Mouse (Mus musculus): ENCODE results near the gene Tmem186. TPM values are rescaled to one million over a fixed set of nuclear protein-coding genes. Genes with fewer than 3 reads are reported as not detected.

Tmem186 gene
- 13.2 TPM for polyA plus RNA-seq (2014; fragmentation: Illumina TruSeq; extraction: RNeasy Lipid Tissue Mini Kit (QIAGEN cat#74804); ENCODE audit: low read depth, low replicate concordance)

DNA sequence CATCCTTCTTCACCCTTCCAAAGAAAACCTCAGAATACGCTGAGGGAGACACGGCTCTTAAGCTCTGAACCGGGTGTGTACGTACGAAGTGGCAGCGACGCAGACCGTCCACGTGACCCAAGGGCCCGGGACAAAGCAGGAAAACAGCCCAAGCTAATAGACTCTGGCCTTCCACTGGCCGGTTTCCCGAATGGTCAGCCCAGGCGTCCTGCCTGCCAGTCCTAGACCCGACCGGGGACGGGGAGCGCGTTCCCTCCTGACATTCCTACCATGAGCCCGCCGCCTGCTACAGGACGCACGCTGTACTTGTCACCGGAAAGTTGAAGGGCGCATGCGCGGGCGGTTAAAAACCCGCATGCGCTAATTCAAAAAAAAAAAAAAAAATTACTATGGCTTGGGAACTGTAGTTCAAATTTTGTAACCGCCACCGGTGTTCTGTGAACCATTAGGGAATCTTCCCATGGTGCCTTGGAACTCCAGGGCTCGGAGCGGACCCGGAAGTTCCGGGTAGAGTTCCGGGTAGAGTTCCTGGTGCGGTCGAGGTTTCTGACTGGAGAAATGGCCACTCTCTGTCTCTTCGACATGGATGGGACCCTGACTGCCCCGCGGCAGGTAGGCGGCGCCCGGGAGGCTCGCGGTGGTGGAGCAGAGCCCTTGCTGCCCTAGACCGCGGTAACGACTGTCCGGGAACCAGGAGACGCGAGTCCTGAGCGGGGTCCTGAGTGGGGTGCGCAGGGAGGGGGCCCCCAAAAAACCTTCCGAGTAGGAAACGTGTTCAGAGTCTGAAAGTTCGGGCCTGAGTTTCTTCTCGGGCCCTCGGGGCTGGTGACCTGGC lies at the start of gene Tmem186, which contains the start of gene Pmm2:
TSS of gene Tmem186 (minus strand) at position 496 of the 835 bp plus-strand sequence.
TSS of gene Pmm2 (plus strand) at position 458 of the 835 bp plus-strand sequence.

DNA sequence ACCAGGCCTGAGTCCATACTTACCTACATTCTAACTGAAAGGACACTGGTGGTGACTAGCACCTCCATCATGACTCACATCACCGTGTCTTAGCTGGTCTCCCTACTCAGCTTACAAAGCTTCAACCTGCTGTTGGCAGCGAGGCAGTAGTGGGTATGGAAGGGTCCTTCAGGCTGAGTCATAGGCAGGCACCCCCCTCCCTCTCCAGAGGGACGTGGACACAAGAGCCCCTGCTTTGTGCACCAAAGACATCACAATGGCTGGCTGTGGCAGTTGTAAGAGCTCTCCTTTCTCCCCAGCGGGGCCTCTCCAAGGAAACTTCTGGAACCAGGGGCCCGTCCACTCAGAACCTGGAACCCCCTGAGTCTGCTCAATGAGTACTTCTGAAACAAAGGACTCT lies 43.0 kb upstream of the Tmem186 start, which contains the start of gene Gm5767:
TSS of gene Gm5767 (plus strand) at position 301 of the 400 bp plus-strand sequence.

DNA sequence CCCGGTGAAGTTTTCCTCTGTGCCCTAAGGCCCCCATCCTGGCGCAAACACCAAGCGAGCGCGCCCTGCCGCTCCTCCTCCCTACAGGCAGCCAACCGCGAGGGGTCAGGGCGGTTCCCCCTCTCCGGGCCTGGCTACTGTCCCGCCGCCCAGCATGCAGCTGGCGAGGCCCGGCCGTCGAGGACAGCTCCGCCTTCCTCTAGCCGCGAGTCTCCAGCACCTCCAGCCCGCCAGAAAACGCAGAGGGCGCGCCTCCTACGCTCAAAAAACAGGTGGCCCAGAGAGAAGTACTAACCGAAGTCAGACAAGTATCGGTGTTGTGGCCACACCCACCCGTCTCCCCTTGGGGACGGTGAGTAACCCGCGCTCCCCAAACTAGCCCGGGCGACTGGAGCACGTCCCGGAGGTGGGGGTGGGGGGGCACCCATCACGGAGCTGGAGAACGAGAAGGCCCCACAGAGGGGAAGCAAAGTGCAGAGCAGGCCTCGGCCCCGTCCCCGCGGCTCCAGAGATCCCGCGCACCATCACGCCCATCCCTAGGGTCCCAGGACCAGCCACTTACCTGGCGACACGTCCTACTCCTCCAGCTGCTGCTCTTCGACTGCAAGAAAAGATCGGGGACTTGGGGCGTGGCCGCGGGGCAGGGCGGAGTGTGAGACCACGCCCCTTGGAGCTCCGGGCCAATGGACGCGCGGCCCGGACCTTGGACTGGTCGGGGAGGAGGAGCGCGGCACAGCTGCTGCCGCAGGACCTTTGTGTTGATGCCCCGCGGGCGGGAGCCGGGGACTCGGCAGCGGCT lies 34.2 kb upstream of the Tmem186 start, which contains the start of gene Carhsp1:
TSS of gene Carhsp1 (minus strand) at position 605 of the 799 bp plus-strand sequence.

Other genes with a start within 250 kb of the Tmem186 start
- gene Tmem114, start 212.6 kb downstream of the Tmem186 start, polyA plus RNA-seq (2014; fragmentation: Illumina TruSeq; extraction: RNeasy Lipid Tissue Mini Kit (QIAGEN cat#74804); ENCODE audit: low read depth, low replicate concordance) = 0.73 TPM
- gene Mettl22, start 166.9 kb downstream of the Tmem186 start, polyA plus RNA-seq (2014; fragmentation: Illumina TruSeq; extraction: RNeasy Lipid Tissue Mini Kit (QIAGEN cat#74804); ENCODE audit: low read depth, low replicate concordance) = 11.5 TPM
- gene Abat, start 124.3 kb downstream of the Tmem186 start, polyA plus RNA-seq (2014; fragmentation: Illumina TruSeq; extraction: RNeasy Lipid Tissue Mini Kit (QIAGEN cat#74804); ENCODE audit: low read depth, low replicate concordance) = 22.8 TPM
- gene Pmm2, start within 50 bp of the Tmem186 start, polyA plus RNA-seq (2014; fragmentation: Illumina TruSeq; extraction: RNeasy Lipid Tissue Mini Kit (QIAGEN cat#74804); ENCODE audit: low read depth, low replicate concordance) = 54.4 TPM
- gene Carhsp1, start 34.4 kb upstream of the Tmem186 start, polyA plus RNA-seq (2014; fragmentation: Illumina TruSeq; extraction: RNeasy Lipid Tissue Mini Kit (QIAGEN cat#74804); ENCODE audit: low read depth, low replicate concordance) = 62.9 TPM
- 3.6 TPM for gene Gm5767, start 43.1 kb upstream of the Tmem186 start, polyA plus RNA-seq (2014; fragmentation: Illumina TruSeq; extraction: RNeasy Lipid Tissue Mini Kit (QIAGEN cat#74804); ENCODE audit: low read depth, low replicate concordance)
- gene Usp7, start 154.6 kb upstream of the Tmem186 start, polyA plus RNA-seq (2014; fragmentation: Illumina TruSeq; extraction: RNeasy Lipid Tissue Mini Kit (QIAGEN cat#74804); ENCODE audit: low read depth, low replicate concordance) = 59.1 TPM
- gene 1810013L24Rik, start 192.4 kb upstream of the Tmem186 start, polyA plus RNA-seq (2014; fragmentation: Illumina TruSeq; extraction: RNeasy Lipid Tissue Mini Kit (QIAGEN cat#74804); ENCODE audit: low read depth, low replicate concordance) = 37.1 TPM